Mouse (Mus musculus) intestine, postnatal 0 days (tissue): ENCODE measurements around the gene Pef1. TPM values are rescaled to one million over a fixed set of nuclear protein-coding genes. Genes with fewer than 3 reads are reported as not detected.

ENCODE experiments used
- ATAC-seq: fragments of 200-750 bp; cut with Nextera tagmentation; 2 replicates; pipeline ENCODE4 v1.8.0; 2017; ENCODE audit warnings: mild to moderate bottlenecking, moderate TSS enrichment, moderate library complexity
- H3K27ac ChIP-seq: fragments of 300-500 bp; sonication (generic); 2 replicates; pipeline ENCODE4 v1.5.1; 2014; ENCODE audit warnings: mild to moderate bottlenecking, low read depth, low read length, moderate library complexity
- H3K27me3 ChIP-seq: fragments of 300-500 bp; sonication (generic); replicated peaks from 2 replicates; pipeline ENCODE4 v1.6.1; 2014; ENCODE audit warnings: low read length, mixed read lengths; ENCODE audit not compliant: control insufficient read depth, insufficient read depth
- H3K36me3 ChIP-seq: fragments of 300-500 bp; sonication (generic); 2 replicates; pipeline ENCODE4 v1.6.1; 2014; ENCODE audit warnings: mild to moderate bottlenecking, moderate library complexity; ENCODE audit not compliant: control insufficient read depth, insufficient read depth
- H3K4me1 ChIP-seq: fragments of 300-500 bp; sonication (generic); replicated peaks from 2 replicates; pipeline ENCODE4 v1.6.1; 2014; ENCODE audit warnings: antibody characterized with exemption, low read length, mixed read lengths; ENCODE audit not compliant: control insufficient read depth, insufficient read depth
- H3K4me2 ChIP-seq: fragments of 300-500 bp; sonication (generic); replicated peaks from 2 replicates; pipeline ENCODE4 v1.6.1; 2014; ENCODE audit warnings: low read depth, mild to moderate bottlenecking, moderate library complexity
- H3K4me3 ChIP-seq: fragments of 300-500 bp; sonication (generic); 2 replicates; pipeline ENCODE4 v1.5.1; 2014; ENCODE audit warnings: low read depth, low read length
- H3K9ac ChIP-seq: fragments of 300-500 bp; sonication (generic); 2 replicates; pipeline ENCODE4 v1.6.1; 2014; ENCODE audit warnings: mild to moderate bottlenecking, low read depth, low read length
- H3K9me3 ChIP-seq: fragments of 300-500 bp; sonication (generic); 2 replicates; pipeline ENCODE4 v1.6.1; 2016; ENCODE audit warnings: mixed run types; ENCODE audit not compliant: control insufficient read depth
- CTCF ChIP-seq: sonication (generic); IDR thresholded peaks from 2 replicates; pipeline ENCODE4 v1.5.1; 2016; ENCODE audit warnings: low read depth, mild to moderate bottlenecking, control low read depth, antibody characterized with exemption, moderate library complexity
- WGBS: fragments of 180-500 bp; shearing (Covaris S2); extraction: QIAGEN DNeasy Blood & Tissue Kit; methylation state at CpG from one replicate; pipeline ENCODE4 v1.1.7; 2014; 5-methylcytosine and 5-hydroxymethylcytosine counted together
- polyA plus RNA-seq: library from polyadenylated mRNA; unstranded; fragments of >200 nt; fragmentation: Nextera tagmentation; extraction: Ambion mirVana; gene quantifications from 2 replicates; pipeline ENCODE4 v1.2.1, GENCODE M21; 2015

Pef1 gene
- polyA plus RNA-seq, 1 experiment from 2014 or later: 73.4 TPM

- Histone ChIP-seq H3K4me2 (no peak overlapping the region), H3K9me3 (no peaks in the 10 kb centered on the region)
These were observed 23.6 kb downstream of the Pef1 start for GRCm38 (mm10) chr4:130125935-130126334.

GRCm38 (mm10) chr4:130128907-130129306, 26.5 kb downstream of the Pef1 start:
- WGBS: 75% methylated on average over 5 of the region's 5 CpGs
- ATAC-seq: no peak
- Histone ChIP-seq H3K27ac (peak overlapping the region; percentile 91; the same call in 1 of the 2 replicates), H3K27me3 (no peaks in the 10 kb centered on the region), H3K9me3 (no peaks in the 10 kb centered on the region), H3K4me2 (no peak overlapping the region), H3K4me1 (peaks cover 14% of the 10 kb centered on the region; the same call in 1 of the 2 replicates), H3K4me3 (no peak overlapping the region), H3K36me3 (peaks cover 41% of the 10 kb centered on the region), H3K9ac (no peak overlapping the region)
- TF ChIP-seq CTCF: no peak

More at GRCm38 (mm10) chr4:130125935-130126334, 23.6 kb downstream of the Pef1 start:
- H3K4me1 ChIP-seq: peaks cover 6% of the 10 kb centered on the region; the same call in 1 of the 2 replicates
- H3K36me3 ChIP-seq: peaks cover 68% of the 10 kb centered on the region
- no peak for ATAC-seq
- no peak overlapping the region for H3K4me3 ChIP-seq
- no peak overlapping the region; the same call in 1 of the 2 replicates for H3K27ac ChIP-seq
- H3K27me3 ChIP-seq: no peaks in the 10 kb centered on the region
- 79% methylated on average over 5 of the region's 5 CpGs for WGBS
- TF ChIP-seq CTCF: no peak
- H3K9ac ChIP-seq: no peak overlapping the region

GRCm38 (mm10) chr4:130130082-130130481, 27.7 kb downstream of the Pef1 start:
- H3K27ac ChIP-seq: peak overlapping the region; percentile 91
- 80% methylated on average over 10 of the region's 10 CpGs for WGBS
- no peak overlapping the region for H3K9ac ChIP-seq
- no peak overlapping the region for H3K4me2 ChIP-seq
- ATAC-seq: no peak
- peaks cover 16% of the 10 kb centered on the region; the same call in 1 of the 2 replicates for H3K4me1 ChIP-seq
- H3K4me3 ChIP-seq: no peak overlapping the region
- no peaks in the 10 kb centered on the region for H3K27me3 ChIP-seq
- H3K9me3 ChIP-seq: no peaks in the 10 kb centered on the region
- H3K36me3 ChIP-seq: peaks cover 29% of the 10 kb centered on the region
- TF ChIP-seq CTCF: no peak

- peak overlapping the region; percentile 91 for H3K27ac ChIP-seq
- peaks cover 19% of the 10 kb centered on the region; the same call in 1 of the 2 replicates for H3K4me1 ChIP-seq
- H3K9me3 ChIP-seq: no peaks in the 10 kb centered on the region
- no peak overlapping the region for H3K4me3 ChIP-seq
- 35% methylated on average over 13 of the region's 13 CpGs for WGBS
- peak; percentile 86 for ATAC-seq
- no peaks in the 10 kb centered on the region for H3K27me3 ChIP-seq
- TF ChIP-seq CTCF: no peak
- H3K36me3 ChIP-seq: peaks cover 22% of the 10 kb centered on the region
- peak overlapping the region; percentile 28 for H3K4me2 ChIP-seq
- no peak overlapping the region; the same call in 1 of the 2 replicates for H3K9ac ChIP-seq
These were observed 28.4 kb downstream of the Pef1 start for GRCm38 (mm10) chr4:130130641-130131350.

- H3K27me3 ChIP-seq: no peaks in the 10 kb centered on the region
- H3K4me1 ChIP-seq: peaks cover 19% of the 10 kb centered on the region; the same call in 1 of the 2 replicates
- ATAC-seq: no peak; the same call in 1 of the 2 replicates
- H3K9me3 ChIP-seq: no peaks in the 10 kb centered on the region
- WGBS: 71% methylated on average over 7 of the region's 7 CpGs
- H3K9ac ChIP-seq: no peak overlapping the region
- peaks cover 14% of the 10 kb centered on the region for H3K36me3 ChIP-seq
- H3K27ac ChIP-seq: peak overlapping the region; percentile 91
- no peak for TF ChIP-seq CTCF
- no peak overlapping the region for H3K4me3 ChIP-seq
- no peak overlapping the region for H3K4me2 ChIP-seq
These were observed 29.2 kb downstream of the Pef1 start for GRCm38 (mm10) chr4:130131448-130132105.

GRCm38 (mm10) chr4:130133399-130133798, 31.0 kb downstream of the Pef1 start:
- TF ChIP-seq CTCF: no peak
- no peak overlapping the region for H3K4me2 ChIP-seq
- H3K4me3 ChIP-seq: no peak overlapping the region
- H3K27ac ChIP-seq: no peak overlapping the region
- no peak overlapping the region for H3K9ac ChIP-seq
- no peaks in the 10 kb centered on the region for H3K9me3 ChIP-seq
- no peaks in the 10 kb centered on the region; the same call in 1 of the 2 replicates for H3K36me3 ChIP-seq
- peaks cover 19% of the 10 kb centered on the region; the same call in 1 of the 2 replicates for H3K4me1 ChIP-seq
- ATAC-seq: peak; percentile 53
- 29% methylated on average over 6 of the region's 6 CpGs for WGBS
- peaks cover 12% of the 10 kb centered on the region for H3K27me3 ChIP-seq
